Mouse (Mus musculus) left cerebral cortex, postnatal 4 days (tissue): ENCODE results near the gene Abca2. TPM values are rescaled to one million over a fixed set of nuclear protein-coding genes. Genes with fewer than 3 reads are reported as not detected.

Experiments
- DNase-seq: peaks from one replicate; pipeline ENCODE4 v3.0.0-alpha.2; 2022
- intact Hi-C: fragments of 180-260 bp; cut with DNase I; formaldehyde crosslinking; loops from one replicate; pipeline ENCODE4 v1.15.1; 2025
- total RNA-seq, 2 experiments: library from RNA; stranded (reverse); gene quantifications; 2 replicates each; pipeline ENCODE4 v1.2.3; 2021

Abca2 gene
- total RNA-seq, 2 experiments from 2014 or later, result 78.4 to 99.2 TPM

DNA sequence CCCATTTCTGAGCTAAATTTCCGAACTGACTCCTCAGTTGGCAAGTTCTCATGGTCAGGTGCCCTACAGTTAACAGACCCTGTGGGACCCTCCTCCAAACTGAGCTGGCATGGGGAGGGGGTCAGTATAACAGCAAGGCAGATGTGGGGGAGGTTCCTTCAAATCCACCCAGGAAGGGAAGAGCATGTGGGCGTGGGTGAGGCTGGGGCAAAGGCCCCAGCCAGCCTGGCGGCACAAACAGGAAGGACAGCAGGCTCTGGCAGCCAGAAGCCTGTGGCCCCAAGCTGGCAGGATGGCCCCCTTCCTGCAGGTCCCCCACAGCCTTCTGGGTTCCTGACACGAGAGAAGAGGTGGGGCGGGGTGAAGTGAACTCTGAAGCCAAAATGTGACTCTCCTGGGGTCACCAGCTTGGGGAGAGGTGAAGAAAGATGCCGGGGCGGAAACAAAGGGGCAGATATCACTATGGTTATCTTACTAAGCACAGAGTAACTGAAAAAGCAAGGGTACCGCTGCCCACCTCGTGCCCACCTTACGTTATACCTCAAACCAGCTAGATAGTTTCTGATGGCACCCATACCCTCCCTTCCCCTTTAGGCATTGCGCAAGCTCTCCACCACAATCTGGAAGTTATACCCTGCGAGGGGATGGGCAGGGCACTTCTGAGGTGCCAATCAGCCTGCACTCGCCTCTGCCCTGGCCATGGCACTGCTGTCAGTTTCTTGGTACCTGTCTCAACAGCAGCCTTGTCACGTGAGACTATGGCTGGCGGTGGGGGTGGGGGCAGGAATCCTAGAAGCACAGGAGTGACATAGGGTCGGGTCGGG is 5.7 kb upstream of the Abca2 start, which contains the start of gene Fut7:
Gene Fut7, plus strand, starts transcription at position 681 of the 824 bp plus-strand sequence.
- intact Hi-C loops, result no loop called here

DNA sequence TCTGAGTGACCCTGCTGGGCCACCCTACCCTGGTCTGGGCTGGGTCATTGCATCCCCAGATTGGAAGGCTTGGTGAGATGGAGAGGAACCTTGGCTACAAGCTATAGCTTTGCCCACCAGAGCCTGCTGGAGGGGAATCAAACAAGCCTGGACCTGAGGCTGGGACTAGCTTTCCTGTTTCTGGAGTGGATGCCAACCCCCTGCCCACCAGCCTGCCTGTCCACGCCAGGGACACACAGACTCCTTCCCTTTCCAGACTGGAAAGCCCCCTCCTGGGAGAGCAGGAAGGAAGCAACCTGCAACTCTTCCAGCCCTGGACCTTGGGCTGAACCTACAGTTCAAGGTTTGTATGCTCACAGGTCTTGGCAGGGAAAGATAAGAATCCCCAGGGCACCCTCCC is 4.9 kb upstream of the Abca2 start:
- DNase-seq, result no peak

More for the DNA sequence above, 5.7 kb upstream of the Abca2 start, which contains the start of gene Fut7:
- no peak for DNase-seq

GRCm38 (mm10) chr2:25425481-25425880 is 3.0 kb upstream of the Abca2 start:
- peak; percentile 48 for DNase-seq
- intact Hi-C loops, result no loop called here

More for the DNA sequence above, 4.9 kb upstream of the Abca2 start:
- intact Hi-C loops, result no loop called here

DNA sequence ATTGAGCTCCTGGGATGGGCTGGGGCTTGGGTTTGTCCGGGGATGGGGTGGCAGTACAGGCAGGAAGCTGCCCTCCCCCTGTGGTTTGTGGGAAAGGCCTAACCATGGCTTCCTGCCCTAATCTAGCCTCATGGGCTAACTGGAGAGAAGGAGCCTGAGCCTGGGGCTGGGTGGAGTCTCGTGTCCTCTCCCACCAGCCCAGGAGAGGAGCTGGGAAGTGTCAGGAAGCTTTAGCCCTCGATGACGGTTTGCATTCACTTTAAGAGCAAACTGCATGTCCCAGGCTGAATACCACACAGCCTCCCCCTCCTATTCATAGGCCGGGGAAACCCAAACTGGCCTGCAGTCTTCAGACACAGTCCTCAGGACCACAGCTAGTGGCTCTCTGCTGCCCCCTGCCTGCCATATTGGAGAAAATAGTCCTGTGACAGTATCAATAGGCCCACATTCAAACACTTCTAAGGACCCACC is 1.7 kb upstream of the Abca2 start:
- DNase-seq, result peak; percentile 82
- intact Hi-C loops, result no loop called here

- intact Hi-C loops, result no loop called here
Observed at GRCm38 (mm10) chr2:25427256-25427655, 1.2 kb upstream of the Abca2 start.

GRCm38 (mm10) chr2:25429435-25430180 is 1.1 kb downstream of the Abca2 start:
- DNase-seq, result peak; percentile 45
- intact Hi-C loops, result no loop called here

More at GRCm38 (mm10) chr2:25427256-25427655, 1.2 kb upstream of the Abca2 start:
- no peak for DNase-seq

DNA sequence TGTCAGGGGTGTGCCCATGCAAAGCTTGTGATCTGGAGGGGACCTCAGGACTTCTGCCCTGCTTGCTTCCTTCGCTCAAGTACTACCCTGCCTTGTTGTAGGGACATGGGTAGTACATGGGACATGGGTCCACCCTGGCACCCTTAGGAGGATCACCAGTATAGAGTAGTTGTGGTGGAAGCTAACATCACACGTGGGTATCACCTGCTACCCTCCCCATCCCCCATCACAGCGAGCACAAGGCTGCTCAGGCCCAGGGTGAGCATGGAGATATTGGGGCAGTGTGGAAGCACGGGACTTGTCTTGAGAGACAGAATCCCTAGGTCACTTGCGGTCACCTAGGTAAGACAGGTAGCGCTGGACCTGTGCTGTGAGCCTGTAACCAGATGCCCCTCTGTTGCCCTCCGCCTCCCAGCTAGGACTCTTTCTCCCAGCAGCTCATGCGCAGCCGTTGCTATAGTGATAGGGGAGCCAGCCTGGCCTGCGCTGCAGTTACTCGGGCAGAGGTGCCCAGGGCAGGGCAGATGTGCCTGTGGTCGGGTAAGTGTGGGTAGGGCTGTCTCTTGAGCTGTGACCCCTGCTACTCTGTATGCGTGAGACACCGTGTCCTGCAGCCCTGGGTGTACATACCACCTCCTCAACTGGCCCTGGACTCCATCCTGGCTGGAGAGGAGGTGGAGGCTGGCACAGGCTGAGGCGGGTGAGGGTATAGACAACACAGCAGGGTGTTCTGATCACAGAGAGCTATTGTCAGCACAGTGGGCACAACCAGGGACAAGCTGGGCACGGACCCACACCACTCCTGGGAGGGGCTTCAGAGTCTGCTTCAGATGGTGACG is 2.1 kb downstream of the Abca2 start:
- intact Hi-C loops, result no loop called here
- no peak for DNase-seq

- no peak for DNase-seq
- intact Hi-C loops, result no loop called here
Observed at GRCm38 (mm10) chr2:25431308-25431855, 2.9 kb downstream of the Abca2 start.

- DNase-seq, result no peak
- intact Hi-C loops, result no loop called here
Observed at GRCm38 (mm10) chr2:25432326-25433098, 4.0 kb downstream of the Abca2 start.

GRCm38 (mm10) chr2:25433101-25433500 is 4.6 kb downstream of the Abca2 start:
- no peak for DNase-seq
- intact Hi-C loops, result no loop called here

DNA sequence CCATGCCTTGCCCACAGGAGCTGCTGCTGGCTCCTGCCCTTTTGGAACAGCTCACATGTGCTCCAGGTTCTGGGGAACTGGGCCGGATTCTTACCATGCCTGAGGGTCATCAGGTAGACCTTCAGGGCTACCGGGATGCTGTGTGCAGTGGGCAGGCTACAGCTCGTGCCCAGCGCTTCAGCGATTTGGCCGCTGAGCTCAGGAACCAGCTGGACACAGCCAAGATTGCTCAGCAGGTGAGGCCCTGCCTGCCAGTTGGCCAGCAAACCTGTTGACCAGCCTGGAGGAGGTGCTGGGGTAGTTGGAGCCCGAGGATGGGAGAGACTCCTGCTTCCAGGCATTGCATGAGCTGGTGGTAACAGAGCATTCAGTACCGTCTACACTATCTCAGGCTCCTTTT is 5.8 kb downstream of the Abca2 start:
- DNase-seq, result no peak
- intact Hi-C loops, result no loop called here

GRCm38 (mm10) chr2:25436286-25436820 is 7.8 kb downstream of the Abca2 start:
- intact Hi-C loops, result no loop called here
- DNase-seq, result no peak

DNA sequence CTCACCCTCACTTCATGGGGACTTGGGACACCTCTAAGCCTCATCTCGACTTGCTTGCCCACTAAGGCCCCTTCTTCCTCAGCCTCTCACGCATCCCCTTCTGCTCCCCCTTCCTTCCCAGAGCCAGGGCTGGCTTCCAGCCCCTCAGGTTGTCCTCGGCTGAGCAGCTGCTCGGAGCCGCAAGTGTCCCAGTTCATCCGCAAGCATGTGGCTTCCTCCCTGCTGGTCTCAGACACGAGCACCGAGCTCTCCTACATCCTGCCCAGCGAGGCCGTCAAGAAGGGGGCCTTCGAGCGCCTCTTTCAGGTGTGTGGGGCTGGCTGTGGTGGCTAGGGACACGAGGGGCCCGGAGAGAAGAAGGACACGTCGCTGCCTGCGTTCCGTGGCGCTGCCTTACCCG is 12.6 kb downstream of the Abca2 start:
- intact Hi-C loops, result no loop called here

DNA sequence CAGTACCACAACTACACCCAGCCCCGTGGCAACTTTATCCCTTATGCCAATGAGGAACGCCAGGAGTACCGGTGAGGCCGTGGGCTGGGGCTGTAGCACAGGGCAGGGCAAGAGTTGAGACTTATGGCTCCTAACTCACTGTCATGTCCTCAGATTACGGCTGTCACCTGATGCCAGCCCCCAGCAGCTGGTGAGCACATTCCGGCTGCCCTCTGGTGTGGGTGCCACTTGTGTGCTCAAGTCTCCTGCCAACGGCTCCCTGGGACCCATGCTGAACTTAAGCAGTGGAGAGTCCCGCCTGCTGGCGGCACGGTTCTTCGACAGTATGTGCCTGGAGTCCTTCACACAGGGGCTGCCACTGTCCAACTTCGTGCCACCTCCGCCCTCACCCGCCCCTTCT is 14.2 kb downstream of the Abca2 start:
- DNase-seq, result no peak
- intact Hi-C loops, result no loop called here

More for the DNA sequence above, 12.6 kb downstream of the Abca2 start:
- no peak for DNase-seq

- intact Hi-C loops, result no loop called here
- no peak for DNase-seq
Observed at GRCm38 (mm10) chr2:25450853-25451647, 22.5 kb downstream of the Abca2 start.

DNA sequence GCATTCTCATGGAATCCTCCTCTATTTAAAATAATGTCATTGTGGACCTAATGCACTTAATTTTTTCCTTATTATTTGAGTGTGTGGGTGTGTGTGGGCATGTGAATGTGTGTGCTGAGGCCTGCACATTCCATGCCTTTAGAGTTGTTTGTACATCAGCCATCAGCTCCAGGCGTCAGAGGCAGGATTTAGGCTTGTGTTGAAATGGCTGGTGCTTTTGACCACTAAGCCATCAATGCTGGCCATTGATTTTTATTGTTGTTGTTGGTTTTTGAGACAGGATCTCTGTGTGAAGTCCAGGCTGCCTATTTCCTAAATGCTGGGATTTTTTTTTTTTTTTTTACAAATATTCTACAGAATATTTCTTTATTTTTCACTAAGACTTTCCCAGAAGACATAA is 24.4 kb downstream of the Abca2 start:
- DNase-seq, result no peak
- intact Hi-C loops, result no loop called here

GRCm38 (mm10) chr2:25456205-25456953 is 27.9 kb downstream of the Abca2 start, which contains the start of gene Clic3:
Gene Clic3, plus strand, starts transcription at chr2:25456838.
- intact Hi-C loops, result no loop called here
- no peak for DNase-seq
